Mouse (Mus musculus): ENCODE data around the gene Kif11. TPM values are rescaled to one million over a fixed set of nuclear protein-coding genes. Genes with fewer than 3 reads are reported as not detected.

Kif11 gene
- polyA plus RNA-seq, 1 experiment: 1.3 TPM

GRCm38 (mm10) chr19:37374941-37375754 is 1.1 kb upstream of the Kif11 start:
- no peak for DNase-seq (ENCODE audit: extremely low spot score in 1 of 2, low spot score in 1 of 2)

DNA sequence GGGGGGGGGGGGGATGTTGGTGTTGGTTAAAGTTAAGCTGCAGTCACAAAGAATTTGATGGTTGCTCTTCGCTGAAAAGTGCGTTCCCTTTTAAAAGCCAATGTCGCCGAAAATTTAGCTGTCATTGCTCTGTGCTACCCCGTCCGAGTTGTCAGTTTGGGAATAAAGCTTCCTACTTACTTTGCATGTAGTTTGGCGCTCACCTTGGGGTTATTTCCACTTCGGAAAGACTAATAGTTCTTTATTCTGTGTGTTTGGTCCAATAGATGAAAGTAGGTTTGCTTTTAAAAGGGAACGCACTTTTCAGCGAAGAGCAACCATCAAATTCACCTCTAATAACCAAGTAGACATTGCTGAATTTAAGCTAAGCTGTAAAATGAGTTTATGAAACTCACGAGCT is 638 bp downstream of the Kif11 start:
- no peak for DNase-seq (ENCODE audit: extremely low spot score in 1 of 2, low spot score in 1 of 2)

- DNase-seq (ENCODE audit: extremely low spot score in 1 of 2, low spot score in 1 of 2): no peak
These were observed 1.3 kb downstream of the Kif11 start for GRCm38 (mm10) chr19:37377404-37377990.

DNA sequence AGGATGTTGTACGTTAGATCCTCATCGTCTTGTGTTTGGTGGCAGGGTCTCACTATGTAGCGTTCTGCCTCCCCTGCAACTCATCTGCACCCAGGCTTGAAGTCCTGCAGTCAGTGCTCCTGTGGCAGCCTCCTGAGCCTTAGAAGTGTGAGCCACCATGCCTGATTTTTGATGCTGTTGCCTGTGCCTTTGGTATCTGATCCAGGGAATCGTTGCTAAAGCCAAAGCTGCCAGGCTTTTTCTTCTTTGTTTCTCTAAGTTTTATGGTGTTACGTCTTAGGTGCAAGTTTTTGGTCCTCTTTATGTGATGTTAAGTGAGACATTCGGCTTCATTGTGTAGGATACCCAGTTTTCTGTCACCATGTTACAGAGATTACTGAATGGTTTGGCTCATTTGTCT is 2.6 kb downstream of the Kif11 start:
- no peak for DNase-seq (ENCODE audit: extremely low spot score in 1 of 2, low spot score in 1 of 2)

DNA sequence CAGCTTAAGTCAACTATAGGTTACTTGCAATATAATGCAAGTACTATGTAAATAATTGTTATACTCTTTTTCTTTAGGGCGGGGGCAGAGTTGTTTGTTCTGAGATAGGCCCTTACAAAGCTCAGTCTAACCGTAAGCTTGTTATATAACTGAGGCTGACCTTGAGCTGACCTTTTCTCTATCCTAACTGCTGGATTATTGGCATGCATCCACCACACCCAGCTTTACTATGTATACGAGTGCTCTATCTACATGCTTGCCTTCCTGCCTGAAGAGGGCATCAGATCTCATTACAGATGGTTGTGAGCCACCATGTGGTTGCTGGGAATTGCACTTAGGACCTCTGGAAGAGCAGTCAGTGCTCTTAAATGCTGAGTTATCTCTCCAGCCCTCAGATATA is 9.9 kb downstream of the Kif11 start:
- DNase-seq (ENCODE audit: extremely low spot score in 1 of 2, low spot score in 1 of 2): no peak

DNA sequence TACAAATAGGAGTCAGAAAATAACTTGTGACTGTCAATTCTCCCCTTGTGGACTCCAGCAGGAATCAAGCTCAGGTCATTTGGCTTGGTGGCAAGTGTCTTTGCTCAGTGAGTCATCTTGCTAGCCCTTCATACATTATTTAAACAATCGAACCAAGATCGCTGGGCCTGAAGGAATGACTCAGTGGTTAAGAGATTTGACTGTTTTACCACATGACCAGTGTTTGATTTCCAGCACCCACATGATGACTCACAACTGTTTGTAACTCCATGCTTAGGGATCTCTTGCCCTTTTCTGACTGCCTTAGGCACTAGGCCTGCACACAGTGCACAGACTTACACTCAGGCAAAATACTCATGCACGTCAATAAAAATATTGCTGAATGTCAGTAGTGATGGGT is 15.7 kb downstream of the Kif11 start:
- DNase-seq (ENCODE audit: extremely low spot score in 1 of 2, low spot score in 1 of 2): no peak

DNA sequence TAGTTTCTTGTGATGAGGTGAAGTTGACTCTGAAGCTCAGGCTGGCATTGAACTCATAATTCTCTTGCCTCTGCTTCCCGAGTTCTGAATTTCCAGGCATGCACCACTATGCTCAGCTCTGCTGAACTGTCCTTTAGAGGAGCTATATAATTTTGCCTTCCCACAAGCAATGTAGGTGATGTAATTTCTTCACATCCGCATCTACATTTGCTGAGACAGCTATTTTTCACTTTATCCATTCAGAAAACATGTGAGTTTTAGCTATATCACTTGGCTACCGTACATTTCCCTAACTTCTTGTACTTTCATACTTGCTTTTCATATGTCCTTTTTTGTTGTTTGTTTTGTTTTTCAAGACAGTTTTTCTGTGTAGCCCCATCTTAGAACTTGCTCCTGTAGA is 20.1 kb downstream of the Kif11 start:
- DNase-seq (ENCODE audit: extremely low spot score in 1 of 2, low spot score in 1 of 2): no peak

DNA sequence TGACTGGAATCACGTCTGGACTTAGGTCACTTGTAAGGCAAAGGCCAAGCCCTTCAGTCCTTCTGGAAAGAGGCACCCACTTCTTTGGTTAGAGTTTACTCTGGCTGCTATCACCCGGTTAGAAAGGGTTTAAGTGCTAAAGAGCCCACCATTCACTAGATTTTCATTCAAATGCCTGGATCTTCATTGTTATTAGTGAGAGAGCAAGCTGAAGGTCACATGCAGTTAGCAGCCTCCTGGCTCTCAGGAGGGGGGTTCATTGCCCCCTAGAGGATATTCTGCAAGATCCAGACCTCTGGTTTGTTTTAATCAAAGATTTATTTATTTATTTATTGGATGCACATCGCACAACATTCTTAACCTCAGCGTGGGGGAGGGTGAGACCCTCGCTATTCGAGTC is 24.7 kb downstream of the Kif11 start:
- DNase-seq (ENCODE audit: extremely low spot score in 1 of 2, low spot score in 1 of 2): no peak

DNA sequence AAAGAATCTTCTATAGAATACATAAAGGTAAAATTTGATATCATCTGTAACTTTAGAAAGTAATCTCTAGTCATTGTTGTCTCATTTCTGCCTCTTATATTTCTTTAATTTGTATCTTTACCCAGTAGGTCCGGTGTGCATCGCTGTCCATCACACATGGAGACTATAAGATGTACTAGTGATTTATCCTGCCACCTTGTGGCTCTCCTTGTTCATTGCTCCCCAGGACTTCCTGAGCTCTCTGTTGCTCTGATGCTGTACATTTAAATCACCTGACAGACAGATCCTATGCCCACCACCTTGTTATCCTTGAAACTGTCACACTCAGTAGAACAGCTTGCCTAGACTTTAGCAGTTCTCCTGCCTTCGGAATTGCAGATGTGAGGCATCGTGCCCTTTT is 42.1 kb downstream of the Kif11 start:
- DNase-seq (ENCODE audit: extremely low spot score in 1 of 2, low spot score in 1 of 2): peak in 1 of 2 experiments; percentile 69

DNA sequence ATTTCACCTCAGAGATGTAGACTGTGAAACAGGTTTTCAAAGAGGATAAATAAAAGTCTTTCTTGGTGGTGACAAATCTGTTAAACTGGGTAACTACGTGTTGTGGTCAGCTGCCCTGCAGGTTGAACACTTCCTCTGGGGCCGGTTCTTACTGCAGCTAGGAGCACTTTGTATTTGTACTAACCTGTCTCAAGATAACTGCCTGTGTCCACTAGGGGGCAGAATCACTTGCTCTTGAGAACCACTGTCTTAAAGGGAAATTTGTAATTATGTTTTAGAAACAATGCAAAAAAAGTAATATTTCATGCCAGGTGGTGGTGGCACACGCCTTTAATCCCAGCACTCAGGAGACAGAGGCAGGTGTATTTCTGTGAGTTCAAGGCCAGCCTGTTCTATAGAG is 43.4 kb downstream of the Kif11 start:
- peak in 1 of 2 experiments; percentile 72 for DNase-seq (ENCODE audit: extremely low spot score in 1 of 2, low spot score in 1 of 2)

DNA sequence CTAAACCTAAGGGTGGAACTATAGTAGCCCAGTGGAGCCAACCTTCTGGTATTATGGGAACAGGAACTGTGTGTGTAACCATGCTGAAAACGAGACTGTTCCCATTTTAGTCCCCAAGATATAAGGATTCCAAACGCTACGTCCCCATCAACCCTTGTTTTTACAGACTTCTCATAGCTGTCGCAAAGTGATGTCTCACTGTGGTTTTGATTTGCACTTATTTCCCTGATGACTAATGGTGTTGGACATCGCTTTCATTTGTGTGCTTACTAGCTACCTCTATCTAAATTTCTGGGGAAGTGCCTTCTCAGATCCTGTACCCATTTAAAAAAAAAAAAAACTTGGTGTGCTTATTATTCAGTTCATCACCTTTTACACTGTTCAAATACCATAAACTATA is 52.4 kb downstream of the Kif11 start:
- DNase-seq (ENCODE audit: extremely low spot score in 1 of 2, low spot score in 1 of 2): no peak

DNA sequence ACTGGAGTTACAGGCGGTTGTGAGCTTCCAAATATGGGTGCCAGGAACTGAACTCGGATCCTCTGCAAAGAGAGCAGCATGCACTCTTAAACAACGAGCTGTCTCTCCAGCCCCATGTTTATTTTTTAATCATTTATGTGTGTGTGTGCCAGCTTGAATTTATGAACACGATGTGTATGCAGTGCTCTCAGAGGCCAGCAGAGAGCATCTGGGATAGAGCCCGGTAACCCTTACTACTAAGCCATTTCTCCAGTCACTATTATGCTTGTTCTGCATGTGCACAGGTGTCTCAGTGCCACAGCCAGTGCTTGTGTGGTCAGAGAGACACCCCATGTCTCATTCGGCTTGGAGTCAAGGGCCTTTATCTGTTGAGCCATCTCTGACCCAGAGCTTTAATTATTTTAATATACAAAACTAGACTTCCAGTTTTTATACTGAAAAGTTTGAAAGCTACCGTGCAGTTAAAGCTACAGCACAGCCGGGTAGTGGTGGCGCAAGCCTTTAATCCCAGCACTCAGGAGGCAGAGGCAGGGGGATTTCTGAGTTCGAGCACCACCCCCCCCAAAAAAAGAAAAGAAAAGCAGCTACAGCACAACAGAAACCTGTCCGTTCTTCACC is 55.0 kb downstream of the Kif11 start:
- no peak for DNase-seq (ENCODE audit: extremely low spot score in 1 of 2, low spot score in 1 of 2)

- no peak for DNase-seq (ENCODE audit: extremely low spot score in 1 of 2, low spot score in 1 of 2)
These were observed 56.8 kb downstream of the Kif11 start for GRCm38 (mm10) chr19:37432868-37433570.

DNA sequence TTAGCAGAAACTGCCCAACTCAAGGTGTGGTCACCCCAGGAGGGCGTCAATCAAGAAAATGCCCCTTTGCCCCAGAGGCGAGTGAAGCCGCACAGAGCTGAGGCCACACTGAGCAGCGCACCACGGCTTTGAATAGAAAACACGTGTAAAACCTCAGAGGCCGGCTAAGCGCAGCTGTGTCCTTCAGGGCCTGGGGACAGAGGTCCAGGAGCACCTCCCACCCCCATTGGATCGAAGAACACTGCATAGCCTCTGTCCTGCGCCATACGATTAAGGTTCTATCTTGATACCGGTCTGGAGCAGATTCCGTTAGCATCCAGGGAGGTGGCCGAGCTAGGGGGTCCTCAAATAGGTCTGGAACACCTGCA is 57.7 kb downstream of the Kif11 start:
- DNase-seq (ENCODE audit: extremely low spot score in 1 of 2, low spot score in 1 of 2): no peak

DNA sequence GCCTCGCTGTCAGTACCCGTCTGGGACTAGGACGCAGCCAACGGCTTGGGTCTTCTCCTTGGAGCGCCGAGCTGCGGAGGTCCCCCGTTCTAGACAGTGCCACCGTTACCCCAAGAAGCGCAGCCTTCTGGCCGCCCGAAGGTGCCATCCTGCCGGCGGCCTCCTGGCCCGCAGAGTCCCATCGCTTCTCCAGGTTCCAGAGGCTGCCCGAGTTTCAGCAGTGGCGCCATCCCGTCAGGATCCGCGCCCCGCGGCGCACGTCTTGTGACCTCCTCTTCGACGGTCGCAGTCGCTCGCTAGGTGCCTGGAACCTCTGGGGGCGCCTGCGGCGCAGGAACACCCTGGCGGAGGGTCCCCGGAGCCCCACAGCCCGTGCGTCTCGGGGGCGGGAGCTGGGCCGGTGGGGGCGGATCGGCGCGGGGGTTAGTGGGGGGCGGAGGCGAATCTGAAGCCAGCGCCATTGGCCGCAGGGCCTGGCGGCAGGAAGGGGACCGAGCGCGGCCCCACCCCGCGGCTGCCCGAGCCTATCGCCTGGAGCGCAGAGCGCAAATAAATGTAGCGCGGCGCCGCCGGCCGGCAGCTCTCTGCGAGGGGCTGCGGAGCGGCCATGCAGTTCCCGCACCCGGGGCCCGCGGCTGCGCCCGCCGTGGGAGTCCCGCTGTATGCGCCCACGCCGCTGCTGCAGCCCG is 58.2 kb downstream of the Kif11 start, which contains the start of gene Hhex:
Gene Hhex (plus strand): TSS at position 548 of the 689 bp plus-strand sequence.
- DNase-seq (ENCODE audit: extremely low spot score in 1 of 2, low spot score in 1 of 2): no peak

DNA sequence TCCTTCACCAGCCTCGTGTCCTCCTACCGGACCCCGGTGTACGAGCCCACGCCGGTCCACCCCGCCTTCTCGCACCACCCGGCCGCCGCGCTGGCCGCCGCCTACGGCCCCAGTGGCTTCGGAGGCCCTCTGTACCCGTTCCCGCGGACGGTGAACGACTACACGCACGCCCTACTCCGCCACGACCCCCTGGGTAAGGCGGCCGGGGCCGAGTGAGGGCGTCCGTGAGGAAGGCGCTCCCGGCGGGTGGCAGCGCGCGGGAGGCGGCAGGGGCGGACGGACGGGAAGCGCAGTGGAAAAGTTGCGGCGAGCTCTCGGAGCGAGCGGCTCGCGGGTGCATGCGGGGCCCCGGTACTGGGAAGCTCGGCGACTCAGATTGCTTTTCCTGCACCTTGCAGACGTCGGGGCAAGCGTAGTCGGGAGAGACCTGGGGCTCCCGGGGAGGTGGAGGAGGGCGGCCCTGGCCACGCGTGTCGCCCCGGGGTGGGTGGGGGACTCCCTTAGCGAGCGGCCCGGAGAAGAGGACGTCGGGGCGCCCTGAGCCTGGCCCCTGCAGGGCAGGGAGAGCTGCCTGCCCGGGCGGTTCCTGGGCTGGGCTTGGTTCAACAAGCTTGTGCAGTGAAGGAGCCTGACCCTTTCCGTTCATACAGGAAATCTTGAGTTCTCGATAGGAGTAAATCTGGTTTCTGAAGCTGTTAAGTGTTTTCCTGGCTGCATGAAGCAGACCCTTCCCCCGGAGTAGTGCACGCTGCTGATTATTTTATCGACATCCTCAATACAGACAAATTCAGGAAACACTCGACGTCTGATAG is 59.0 kb downstream of the Kif11 start:
- DNase-seq (ENCODE audit: extremely low spot score in 1 of 2, low spot score in 1 of 2): no peak

DNA sequence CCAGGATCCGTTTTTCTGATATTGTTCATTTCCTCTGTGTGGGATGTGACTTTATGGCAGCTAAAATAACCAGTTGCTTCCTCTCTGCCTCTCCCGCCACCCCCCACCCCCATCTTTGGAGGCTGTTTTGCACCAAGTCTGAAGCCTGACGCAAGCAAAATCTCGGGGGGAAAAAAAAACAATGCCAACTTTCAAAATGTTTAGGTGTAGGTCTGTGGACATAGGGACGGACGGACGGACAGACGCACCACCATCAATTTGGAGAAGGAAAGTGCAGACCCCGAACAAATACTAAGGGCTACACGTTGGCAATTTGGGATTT is 59.6 kb downstream of the Kif11 start:
- DNase-seq (ENCODE audit: extremely low spot score in 1 of 2, low spot score in 1 of 2): no peak

GRCm38 (mm10) chr19:37436514-37437288 is 60.5 kb downstream of the Kif11 start:
- no peak for DNase-seq (ENCODE audit: extremely low spot score in 1 of 2, low spot score in 1 of 2)

- no peak for DNase-seq (ENCODE audit: extremely low spot score in 1 of 2, low spot score in 1 of 2)
These were observed 61.0 kb downstream of the Kif11 start for GRCm38 (mm10) chr19:37437289-37437606.
